Mouse (Mus musculus) E14TG2a.4 (cell line): Measurements from ENCODE around the gene Zfp850.

Experiments
- CTCF ChIP-seq: conservative IDR thresholded peaks from 2 replicates; pipeline ENCODE4 v1.5.1; 2014; ENCODE audit warnings: low read length
- NANOG ChIP-seq: IDR thresholded peaks from 2 replicates; pipeline ENCODE4 v1.6.1; 2014; ENCODE audit warnings: borderline replicate concordance, low read length, mixed read lengths
- POU5F1 ChIP-seq: IDR thresholded peaks from 2 replicates; pipeline ENCODE4 v1.6.1; 2014; ENCODE audit warnings: low read length, borderline replicate concordance

DNA sequence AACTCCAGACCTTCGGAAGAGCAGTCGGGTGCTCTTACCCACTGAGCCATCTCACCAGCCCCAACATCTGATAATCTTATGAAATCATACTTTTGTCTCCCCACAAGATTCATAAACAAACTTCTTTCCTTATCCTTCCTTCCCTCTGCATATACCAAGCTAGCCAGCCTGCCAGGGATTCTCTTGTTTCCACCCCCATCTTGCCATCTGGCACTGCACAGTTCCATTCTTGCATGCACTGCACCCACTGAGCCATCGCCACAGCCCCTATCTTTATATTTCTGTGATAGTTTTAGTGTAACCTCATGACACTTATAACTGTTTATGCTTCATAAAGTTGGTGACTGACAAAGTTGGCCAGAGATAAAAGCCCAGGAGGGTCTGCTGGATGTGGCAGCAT is 3.6 kb downstream of the Zfp850 start:
- no peak for TF ChIP-seq CTCF
- no peak for TF ChIP-seq POU5F1
- no peak for TF ChIP-seq NANOG
